Mouse (Mus musculus): ENCODE measurements around the gene Tuba1a. TPM values are rescaled to one million over a fixed set of nuclear protein-coding genes. Genes with fewer than 3 reads are reported as not detected.
"Not testable (repeated sequence)": the region's sequence is repeated elsewhere in the genome, so short reads cannot be mapped to it uniquely, and the experiment has no call there.

The Tuba1a gene
- polyA plus RNA-seq, 1 experiment from 2014 or later, result 1,836 TPM

DNA sequence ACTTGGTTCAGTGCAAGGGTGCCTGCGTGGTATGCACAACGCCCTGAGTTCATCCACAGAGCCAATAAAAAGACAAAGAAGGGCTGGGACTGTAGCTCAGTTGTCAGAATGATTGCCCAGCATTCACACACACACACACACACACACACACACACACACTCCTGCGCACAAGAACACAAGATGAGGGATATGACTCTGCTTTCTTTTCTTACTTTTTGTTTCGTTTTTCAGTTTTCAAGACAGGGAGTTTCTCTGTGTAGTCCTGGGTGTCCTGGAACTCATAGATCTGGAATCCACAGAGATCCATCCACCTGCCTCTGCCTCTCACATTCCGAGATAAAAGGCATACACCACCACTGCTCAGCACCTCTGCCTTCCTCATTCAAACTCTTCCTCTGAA, 25.9 kb downstream of the Tuba1a start:
- ATAC-seq (ENCODE audit: low read depth), result no peak

DNA sequence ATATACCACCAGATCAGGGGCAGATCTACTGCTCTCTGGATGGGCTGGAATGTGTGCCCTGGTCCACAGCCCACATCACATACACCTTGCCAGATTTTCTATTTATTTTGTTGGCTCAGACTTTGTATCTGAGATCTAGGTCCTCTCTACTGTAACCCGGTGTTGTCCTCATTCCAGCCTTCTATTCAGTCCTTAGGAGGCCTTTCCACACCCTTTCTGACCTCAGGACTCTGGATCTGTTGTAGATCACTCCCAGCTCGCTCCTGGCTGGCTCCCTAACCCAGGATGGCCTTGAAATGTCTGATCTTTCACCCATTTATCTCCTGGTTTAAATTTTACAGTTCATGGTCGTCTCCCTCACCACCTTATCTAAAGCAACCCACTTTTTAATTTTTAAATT, 28.8 kb downstream of the Tuba1a start:
- 75% methylated on average over 3 of the region's 3 CpGs for WGBS
- no peaks in the 10 kb centered on the region for H3K4me1 ChIP-seq (ENCODE audit: control insufficient read depth, insufficient read depth, low read length)
- no peaks in the 10 kb centered on the region for H3K9me3 ChIP-seq (ENCODE audit: control insufficient read depth, low read length)
- H3K4me3 ChIP-seq (ENCODE audit: low read depth, low read length), result no peak overlapping the region
- no peak overlapping the region for H3K27ac ChIP-seq (replicated peaks; ENCODE audit: low read depth, low read length)
- no peaks in the 10 kb centered on the region for H3K27me3 ChIP-seq (replicated peaks; ENCODE audit: control insufficient read depth, insufficient read depth, low read length)
- H3K36me3 ChIP-seq (ENCODE audit: control insufficient read depth, insufficient read depth, low read length), result no peaks in the 10 kb centered on the region
- no peak for ATAC-seq (ENCODE audit: low read depth)
- no peak overlapping the region for H3K9ac ChIP-seq (ENCODE audit: low read depth, low read length)
- no peak for DNase-seq (ENCODE audit: low spot score)
- no peak overlapping the region for H3K4me2 ChIP-seq (ENCODE audit: low read depth, low read length)

More for the DNA sequence above, 25.9 kb downstream of the Tuba1a start:
- no peak for DNase-seq (ENCODE audit: low spot score)
- Histone ChIP-seq H3K27ac (replicated peaks; ENCODE audit: low read depth, low read length) (no peak overlapping the region), H3K9me3 (ENCODE audit: control insufficient read depth, low read length) (no peaks in the 10 kb centered on the region), H3K4me1 (ENCODE audit: control insufficient read depth, insufficient read depth, low read length) (no peaks in the 10 kb centered on the region), H3K36me3 (ENCODE audit: control insufficient read depth, insufficient read depth, low read length) (peaks cover 9% of the 10 kb centered on the region), H3K4me2 (ENCODE audit: low read depth, low read length) (no peak overlapping the region), H3K9ac (ENCODE audit: low read depth, low read length) (no peak overlapping the region), H3K27me3 (replicated peaks; ENCODE audit: control insufficient read depth, insufficient read depth, low read length) (no peaks in the 10 kb centered on the region), H3K4me3 (ENCODE audit: low read depth, low read length) (no peak overlapping the region)
- WGBS, result 82% methylated on average over 5 of the region's 5 CpGs

DNA sequence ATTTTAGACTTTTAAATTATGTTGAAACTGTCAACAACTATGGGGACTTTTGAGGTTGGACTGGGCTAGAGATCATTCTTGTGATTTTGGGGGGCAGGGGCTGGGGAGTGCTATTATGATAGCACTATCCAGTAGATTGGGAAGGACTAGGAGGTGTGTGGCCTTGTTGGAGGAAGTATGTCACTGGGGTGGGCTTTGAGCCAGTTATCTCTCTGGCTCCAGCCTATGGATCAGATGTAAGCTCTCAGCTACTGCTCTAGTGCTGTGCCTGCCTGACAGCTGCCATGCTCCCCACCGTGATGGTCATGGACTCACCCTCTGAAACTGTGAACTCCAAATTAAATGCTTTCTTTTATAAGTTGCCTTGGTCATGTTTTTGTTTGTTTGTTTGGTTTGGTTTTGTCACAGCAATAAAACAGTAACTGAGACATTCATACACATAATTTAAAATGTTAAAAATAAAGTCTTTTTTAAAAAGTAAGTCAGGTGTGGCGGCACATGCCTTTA, 30.4 kb downstream of the Tuba1a start:
- ATAC-seq (ENCODE audit: low read depth) (no peak), DNase-seq (ENCODE audit: low spot score) (no peak)
- H3K27me3 ChIP-seq (replicated peaks; ENCODE audit: control insufficient read depth, insufficient read depth, low read length), result no peaks in the 10 kb centered on the region
- H3K36me3 ChIP-seq (ENCODE audit: control insufficient read depth, insufficient read depth, low read length), result no peaks in the 10 kb centered on the region
- H3K4me3 ChIP-seq (ENCODE audit: low read depth, low read length), result no peak overlapping the region
- WGBS, result 89% methylated on average over 2 of the region's 2 CpGs
- no peak overlapping the region for H3K27ac ChIP-seq (replicated peaks; ENCODE audit: low read depth, low read length)
- H3K4me2 ChIP-seq (ENCODE audit: low read depth, low read length), result no peak overlapping the region
- H3K9ac ChIP-seq (ENCODE audit: low read depth, low read length), result no peak overlapping the region
- no peaks in the 10 kb centered on the region for H3K4me1 ChIP-seq (ENCODE audit: control insufficient read depth, insufficient read depth, low read length)
- no peaks in the 10 kb centered on the region for H3K9me3 ChIP-seq (ENCODE audit: control insufficient read depth, low read length)

DNA sequence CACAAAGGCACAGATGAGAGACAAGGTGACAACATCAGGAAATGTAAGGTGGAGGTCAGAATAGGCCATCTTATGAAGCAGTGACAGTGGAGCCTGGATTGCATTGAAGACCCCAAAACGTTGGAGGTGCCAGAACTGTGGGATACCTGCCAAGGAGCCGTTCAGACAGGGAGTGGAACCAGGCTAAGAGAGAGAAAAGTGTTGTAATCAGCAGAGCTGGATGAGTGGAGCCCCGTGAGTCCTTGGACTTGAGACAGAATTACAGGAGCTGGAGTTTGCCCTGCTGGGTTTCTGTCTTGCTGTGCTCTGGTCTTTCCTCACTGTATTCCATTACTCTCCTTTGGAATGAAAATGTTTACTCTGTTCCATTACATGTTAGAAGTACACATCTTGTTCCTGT, 30.9 kb downstream of the Tuba1a start:
- DNase-seq (ENCODE audit: low spot score), result no peak
- H3K27ac ChIP-seq (replicated peaks; ENCODE audit: low read depth, low read length), result no peak overlapping the region
- no peak overlapping the region for H3K9ac ChIP-seq (ENCODE audit: low read depth, low read length)
- H3K9me3 ChIP-seq (ENCODE audit: control insufficient read depth, low read length), result no peaks in the 10 kb centered on the region
- no peak for ATAC-seq (ENCODE audit: low read depth)
- H3K4me1 ChIP-seq (ENCODE audit: control insufficient read depth, insufficient read depth, low read length), result no peaks in the 10 kb centered on the region
- no peak overlapping the region for H3K4me2 ChIP-seq (ENCODE audit: low read depth, low read length)
- no peaks in the 10 kb centered on the region for H3K36me3 ChIP-seq (ENCODE audit: control insufficient read depth, insufficient read depth, low read length)
- no peaks in the 10 kb centered on the region for H3K27me3 ChIP-seq (replicated peaks; ENCODE audit: control insufficient read depth, insufficient read depth, low read length)
- H3K4me3 ChIP-seq (ENCODE audit: low read depth, low read length), result no peak overlapping the region
- WGBS, result 59% methylated on average over 3 of the region's 3 CpGs

DNA sequence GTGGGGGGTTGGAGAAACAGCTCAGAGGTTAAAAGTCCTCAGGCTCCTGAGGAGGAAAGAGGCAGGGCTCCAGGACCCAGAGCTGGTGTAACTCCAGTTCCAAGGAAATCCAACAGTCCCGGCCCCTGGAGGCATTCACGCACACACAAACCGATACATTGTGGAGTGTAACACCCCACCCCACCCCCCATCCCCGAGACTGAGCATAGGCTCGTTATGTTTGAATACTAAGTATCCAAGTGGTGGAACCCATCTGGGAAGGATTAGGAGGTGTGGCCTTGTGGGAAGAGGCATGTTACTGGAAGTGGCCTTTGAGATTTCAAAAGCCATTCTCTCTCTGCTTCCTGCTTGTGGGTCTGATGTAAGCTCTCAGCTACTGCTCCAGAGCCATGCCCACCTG, 32.0 kb downstream of the Tuba1a start:
- Histone ChIP-seq H3K36me3 (ENCODE audit: control insufficient read depth, insufficient read depth, low read length) (no peaks in the 10 kb centered on the region), H3K4me3 (ENCODE audit: low read depth, low read length) (no peak overlapping the region), H3K4me2 (ENCODE audit: low read depth, low read length) (no peak overlapping the region), H3K9ac (ENCODE audit: low read depth, low read length) (no peak overlapping the region), H3K27ac (replicated peaks; ENCODE audit: low read depth, low read length) (no peak overlapping the region), H3K4me1 (ENCODE audit: control insufficient read depth, insufficient read depth, low read length) (peaks cover 5% of the 10 kb centered on the region; the same call in 1 of the 2 replicates), H3K9me3 (ENCODE audit: control insufficient read depth, low read length) (no peaks in the 10 kb centered on the region), H3K27me3 (replicated peaks; ENCODE audit: control insufficient read depth, insufficient read depth, low read length) (no peaks in the 10 kb centered on the region)
- WGBS, result 63% methylated on average over 5 of the region's 5 CpGs
- ATAC-seq (ENCODE audit: low read depth) (no peak), DNase-seq (ENCODE audit: low spot score) (no peak)

DNA sequence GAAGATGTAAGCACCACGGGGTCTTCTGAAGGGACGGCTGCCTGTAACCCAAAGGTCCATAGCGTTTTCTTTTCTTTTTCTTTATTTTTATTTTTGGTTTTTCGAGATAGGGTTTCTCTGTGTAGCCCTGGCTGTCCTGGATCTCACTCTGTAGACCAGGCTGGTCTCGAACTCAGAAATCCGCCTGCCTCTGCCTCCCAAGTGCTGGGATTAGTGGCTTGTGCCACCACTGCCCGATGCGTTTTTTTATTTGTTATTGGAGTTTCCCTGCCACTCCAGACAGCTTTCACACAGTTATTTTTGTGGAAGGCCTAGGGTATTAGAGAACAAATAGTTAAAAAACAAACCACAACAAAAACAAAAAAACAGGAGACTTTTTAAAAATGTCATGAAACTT, 35.0 kb downstream of the Tuba1a start:
- not testable (repeated sequence) for H3K27me3 ChIP-seq (replicated peaks; ENCODE audit: control insufficient read depth, insufficient read depth, low read length); DNase-seq (ENCODE audit: low spot score); H3K4me1 ChIP-seq (ENCODE audit: control insufficient read depth, insufficient read depth, low read length); ATAC-seq (ENCODE audit: low read depth); H3K9me3 ChIP-seq (ENCODE audit: control insufficient read depth, low read length)
- Histone ChIP-seq H3K4me3 (ENCODE audit: low read depth, low read length) (peak overlapping the region; percentile 94), H3K36me3 (ENCODE audit: control insufficient read depth, insufficient read depth, low read length) (peaks cover 14% of the 10 kb centered on the region; the same call in 1 of the 2 replicates), H3K27ac (replicated peaks; ENCODE audit: low read depth, low read length) (peak overlapping the region; percentile 81), H3K9ac (ENCODE audit: low read depth, low read length) (peak overlapping the region; percentile 92), H3K4me2 (ENCODE audit: low read depth, low read length) (peak overlapping the region; percentile 59)
- WGBS, result 27% methylated on average over 8 of the region's 8 CpGs

DNA sequence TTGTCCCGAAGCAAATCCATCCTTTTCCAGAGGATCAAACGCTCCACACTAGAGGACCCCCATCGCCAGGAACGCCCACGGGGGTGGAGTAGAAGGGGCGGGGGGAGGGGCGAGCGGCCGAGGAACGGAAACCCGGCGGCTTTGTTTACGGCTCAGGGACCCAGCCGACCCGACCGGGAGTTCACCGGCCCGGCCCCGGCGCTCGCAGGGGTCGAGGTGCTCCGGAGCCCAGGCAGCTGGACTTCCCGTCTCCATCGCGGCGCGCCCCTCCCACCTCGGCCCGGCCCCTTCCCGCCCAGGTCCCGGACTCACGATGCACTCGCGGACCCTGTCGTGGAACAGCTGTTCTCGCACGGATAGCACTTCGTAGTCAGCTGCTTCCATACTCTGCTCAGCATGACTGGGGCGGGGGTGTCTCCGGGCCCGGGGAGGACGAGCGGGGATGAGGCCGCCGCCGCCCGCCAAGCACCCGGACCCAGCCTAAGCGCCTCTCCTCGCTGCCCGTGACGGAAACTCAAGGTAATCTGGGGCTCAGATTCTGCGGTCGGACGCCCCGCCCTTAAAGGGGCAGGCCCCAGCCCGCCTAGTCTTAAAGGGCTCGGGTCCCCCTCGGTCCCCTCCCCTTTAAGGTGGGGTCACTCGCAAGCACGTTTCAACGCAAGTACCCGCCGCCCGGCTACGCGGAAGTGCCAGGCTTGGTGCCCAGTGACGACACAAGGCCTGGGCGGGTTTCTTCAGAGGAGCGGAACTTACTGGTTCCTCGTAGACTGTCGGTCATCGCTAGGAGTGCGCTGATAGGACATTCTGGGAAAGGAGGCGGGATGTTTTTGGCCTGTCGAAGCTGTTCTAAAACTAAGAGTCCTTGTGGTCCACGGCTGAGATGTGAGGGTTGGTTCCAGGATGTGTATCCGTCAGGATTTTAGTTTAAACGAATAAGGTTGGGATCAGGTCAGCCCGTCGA, 35.7 kb downstream of the Tuba1a start, which contains the start of gene Lmbr1l:
Lmbr1l (minus strand) TSS at position 694 of the 961 bp plus-strand sequence.
- Histone ChIP-seq H3K4me1 (ENCODE audit: control insufficient read depth, insufficient read depth, low read length) (peaks cover 9% of the 10 kb centered on the region; the same call in 1 of the 2 replicates), H3K4me3 (ENCODE audit: low read depth, low read length) (peak within 1 kb of the TSS; percentile 94), H3K9me3 (ENCODE audit: control insufficient read depth, low read length) (no peaks in the 10 kb centered on the region), H3K36me3 (ENCODE audit: control insufficient read depth, insufficient read depth, low read length) (peaks cover 20% of the 10 kb centered on the region), H3K27me3 (replicated peaks; ENCODE audit: control insufficient read depth, insufficient read depth, low read length) (no peaks in the 10 kb centered on the region), H3K27ac (replicated peaks; ENCODE audit: low read depth, low read length) (peak within 1 kb of the TSS; percentile 97), H3K4me2 (ENCODE audit: low read depth, low read length) (peak within 1 kb of the TSS; percentile 59), H3K9ac (ENCODE audit: low read depth, low read length) (peak within 1 kb of the TSS; percentile 92)
- WGBS, result under 1% methylated on average over 59 of the region's 82 CpGs
- ATAC-seq (ENCODE audit: low read depth) (peak; percentile 99), DNase-seq (ENCODE audit: low spot score) (peak; percentile 100)

DNA sequence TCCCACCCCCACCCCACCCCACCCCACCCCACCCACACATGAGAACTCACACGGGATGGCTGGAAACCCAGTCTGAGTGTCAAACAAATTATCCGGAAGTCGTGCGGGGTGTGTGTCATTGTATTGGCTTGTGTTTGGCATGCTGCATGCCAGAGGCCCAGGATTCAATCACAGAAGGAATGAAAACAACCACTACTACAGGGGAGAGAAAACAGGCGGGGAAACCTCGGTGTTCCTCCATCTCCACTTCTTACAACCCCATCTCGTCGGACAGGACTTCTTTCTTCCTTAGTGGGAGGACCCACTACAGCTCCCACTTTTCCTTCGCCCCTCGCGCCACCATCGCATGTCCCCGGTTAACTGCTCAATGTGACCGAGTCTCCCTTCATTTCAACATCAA, 36.4 kb downstream of the Tuba1a start:
- Histone ChIP-seq H3K36me3 (ENCODE audit: control insufficient read depth, insufficient read depth, low read length) (peaks cover 28% of the 10 kb centered on the region), H3K9ac (ENCODE audit: low read depth, low read length) (peak overlapping the region; percentile 92), H3K4me1 (ENCODE audit: control insufficient read depth, insufficient read depth, low read length) (peaks cover 9% of the 10 kb centered on the region; the same call in 1 of the 2 replicates), H3K27ac (replicated peaks; ENCODE audit: low read depth, low read length) (peak overlapping the region; percentile 97), H3K9me3 (ENCODE audit: control insufficient read depth, low read length) (no peaks in the 10 kb centered on the region), H3K4me2 (ENCODE audit: low read depth, low read length) (peak overlapping the region; percentile 59), H3K27me3 (replicated peaks; ENCODE audit: control insufficient read depth, insufficient read depth, low read length) (no peaks in the 10 kb centered on the region), H3K4me3 (ENCODE audit: low read depth, low read length) (peak overlapping the region; percentile 94)
- ATAC-seq (ENCODE audit: low read depth), result no peak
- under 1% methylated on average over 14 of the region's 14 CpGs for WGBS
- DNase-seq (ENCODE audit: low spot score), result peak; percentile 56

Data from embryonic facial prominence, embryonic 14.5 days (tissue).